8 mouse cellular contexts compared by ENCODE assay signal in genomic region chr11:82746138-82746537, GRCm38 (mm10). TPM values are rescaled to one million over a fixed set of nuclear protein-coding genes. Genes with fewer than 3 reads are reported as not detected.
A peak's percentile ranks its signal among the peaks of the same experiment; 100 is the strongest.
DNase-seq lines count a peak whose midpoint lies in the region; ATAC-seq and TF ChIP-seq lines count a peak whose summit lies in the region.

No protein-coding gene starts in this region.

- peak; percentile 73 for TF ChIP-seq CTCF in kidney, postnatal 0 days (IDR thresholded peaks at IDR 0.05; ENCODE audit: low read depth)

- no peak overlapping the region for H3K27ac ChIP-seq in forebrain, embryonic 11.5 days (ENCODE audit: low read depth, low read length)
- no peak overlapping the region for H3K27ac ChIP-seq in forebrain, embryonic 16.5 days (ENCODE audit: low read length)
- no peak overlapping the region for H3K27ac ChIP-seq in kidney, postnatal 0 days

- ATAC-seq in forebrain, embryonic 11.5 days (replicated peaks; ENCODE audit: low FRiP score), result no peak
- no peak for ATAC-seq in forebrain, embryonic 16.5 days
- ATAC-seq in kidney, postnatal 0 days (replicated peaks; ENCODE audit: low FRiP score, low read depth), result no peak
- peak; percentile 84 for ATAC-seq in monocyte, adult 5-6 weeks (replicated peaks; ENCODE audit: insufficient number of reproducible peaks, low FRiP score, low TSS enrichment, poor library complexity, severe bottlenecking)

- H3K4me3 ChIP-seq in forebrain, embryonic 11.5 days (ENCODE audit: low read depth, low read length), result no peak overlapping the region
- H3K4me3 ChIP-seq in forebrain, embryonic 16.5 days (replicated peaks; ENCODE audit: low read length), result no peak overlapping the region
- H3K4me3 ChIP-seq in kidney, postnatal 0 days (replicated peaks; ENCODE audit: low read depth, low read length), result no peak overlapping the region

- H3K27me3 ChIP-seq in forebrain, embryonic 11.5 days (ENCODE audit: control insufficient read depth, insufficient read depth, low read length), result no peaks in the 10 kb centered on the region
- no peaks in the 10 kb centered on the region for H3K27me3 ChIP-seq in forebrain, embryonic 16.5 days (replicated peaks; ENCODE audit: control insufficient read depth, insufficient read depth, low read length)
- H3K27me3 ChIP-seq in kidney, postnatal 0 days (ENCODE audit: insufficient read depth, low read length), result no peaks in the 10 kb centered on the region

- 34% methylated on average over 6 of the region's 6 CpGs for WGBS in forebrain, embryonic 11.5 days
- 31% methylated on average over 6 of the region's 6 CpGs for WGBS in forebrain, embryonic 16.5 days
- 42% methylated on average over 6 of the region's 6 CpGs for WGBS in kidney, postnatal 0 days

- peak; percentile 59 for DNase-seq in forebrain, embryonic 11.5 days (ENCODE audit: low spot score)
- DNase-seq in ovary, postnatal 14 days (ENCODE audit: low spot score), result peak; percentile 19
- DNase-seq in ovary, postnatal 10 days (ENCODE audit: low spot score), result no peak
- peak; percentile 55 for DNase-seq in c-Kit-positive CD71-positive TER-119-negative erythroid progenitor cells, embryonic 14.5 days (ENCODE audit: low read depth)
- peak; percentile 10 for DNase-seq in kidney, postnatal 0 days (ENCODE audit: low spot score)
- DNase-seq in cerebellum, adult 18-20 months, result no peak

- no peaks in the 10 kb centered on the region for H3K36me3 ChIP-seq in forebrain, embryonic 11.5 days (ENCODE audit: control insufficient read depth, insufficient read depth, low read length)
- no peaks in the 10 kb centered on the region for H3K36me3 ChIP-seq in forebrain, embryonic 16.5 days (ENCODE audit: control insufficient read depth, insufficient read depth)
- H3K36me3 ChIP-seq in kidney, postnatal 0 days (ENCODE audit: insufficient read depth, low read length), result no peaks in the 10 kb centered on the region

- H3K4me2 ChIP-seq in forebrain, embryonic 11.5 days (ENCODE audit: low read depth, low read length, severe bottlenecking), result no peak overlapping the region
- no peak overlapping the region for H3K4me2 ChIP-seq in forebrain, embryonic 16.5 days (ENCODE audit: low read length)
- no peak overlapping the region for H3K4me2 ChIP-seq in kidney, postnatal 0 days (ENCODE audit: low read length)

- H3K4me1 ChIP-seq in forebrain, embryonic 11.5 days (replicated peaks; ENCODE audit: control insufficient read depth, insufficient read depth, low read length), result no peaks in the 10 kb centered on the region
- no peaks in the 10 kb centered on the region for H3K4me1 ChIP-seq in forebrain, embryonic 16.5 days (replicated peaks; ENCODE audit: control insufficient read depth, insufficient read depth, low read length)
- H3K4me1 ChIP-seq in kidney, postnatal 0 days (replicated peaks; ENCODE audit: insufficient read depth, low read length), result no peaks in the 10 kb centered on the region

- no peak overlapping the region for H3K9ac ChIP-seq in forebrain, embryonic 11.5 days (ENCODE audit: low read length)
- no peak overlapping the region for H3K9ac ChIP-seq in forebrain, embryonic 16.5 days (replicated peaks; ENCODE audit: low read depth, low read length)
- H3K9ac ChIP-seq in kidney, postnatal 0 days (ENCODE audit: low read depth, low read length), result no peak overlapping the region

- no peaks in the 10 kb centered on the region for H3K9me3 ChIP-seq in forebrain, embryonic 11.5 days (ENCODE audit: control insufficient read depth, low read length)
- H3K9me3 ChIP-seq in forebrain, embryonic 16.5 days (ENCODE audit: control insufficient read depth, low read length), result no peaks in the 10 kb centered on the region
- H3K9me3 ChIP-seq in kidney, postnatal 0 days (replicated peaks; ENCODE audit: low read length), result no peaks in the 10 kb centered on the region

RNA-seq across cellular contexts. Expression of gene Cct6b, which starts 18.0 kb away (rescaled TPM):
- 0.33 and 0.60 TPM in 2 replicates for polyA plus RNA-seq in forebrain, embryonic 11.5 days (2014; fragmentation: Nextera tagmentation; extraction: Ambion mirVana)
- 0.30 and 0.39 TPM in 2 replicates for polyA plus RNA-seq in forebrain, embryonic 16.5 days (2015; fragmentation: Nextera tagmentation; extraction: Ambion mirVana)
- 0.42 and 0.46 TPM in 2 replicates for polyA plus RNA-seq in kidney, postnatal 0 days (2015; fragmentation: Nextera tagmentation; extraction: Ambion mirVana)
- total RNA-seq in monocyte, adult 5-6 weeks (2017), result 0.29 to 0.64 TPM in 2 of 3 replicates, not detected in the other

RNA-seq across cellular contexts. Expression of gene Zfp830, which starts 18.0 kb away (rescaled TPM):
- 36.3 and 38.6 TPM in 2 replicates for polyA plus RNA-seq in forebrain, embryonic 11.5 days (2014; fragmentation: Nextera tagmentation; extraction: Ambion mirVana)
- polyA plus RNA-seq in forebrain, embryonic 16.5 days (2015; fragmentation: Nextera tagmentation; extraction: Ambion mirVana), result 33.5 and 35.9 TPM in 2 replicates
- 35.6 and 38.1 TPM in 2 replicates for polyA plus RNA-seq in kidney, postnatal 0 days (2015; fragmentation: Nextera tagmentation; extraction: Ambion mirVana)
- total RNA-seq in monocyte, adult 5-6 weeks (2017), result 57.6 to 66.5 TPM (median 64.7 TPM) in 3 replicates

RNA-seq across cellular contexts. Expression of gene Lig3, which starts 34.8 kb away (rescaled TPM):
- 57.0 and 58.4 TPM in 2 replicates for polyA plus RNA-seq in forebrain, embryonic 11.5 days (2014; fragmentation: Nextera tagmentation; extraction: Ambion mirVana)
- polyA plus RNA-seq in forebrain, embryonic 16.5 days (2015; fragmentation: Nextera tagmentation; extraction: Ambion mirVana), result 33.4 and 34.0 TPM in 2 replicates
- 23.0 and 23.9 TPM in 2 replicates for polyA plus RNA-seq in kidney, postnatal 0 days (2015; fragmentation: Nextera tagmentation; extraction: Ambion mirVana)
- total RNA-seq in monocyte, adult 5-6 weeks (2017), result 18.8 to 33.3 TPM (median 29.5 TPM) in 3 replicates

Comparison
In these comparisons a context has a peak if more than half of its experiments do, and no peak if none do; other contexts are left out.
1. DNase-seq: peak in forebrain, embryonic 11.5 days (single experiment), ovary, postnatal 14 days (single experiment), c-Kit-positive CD71-positive TER-119-negative erythroid progenitor cells, embryonic 14.5 days (single experiment) and kidney, postnatal 0 days (single experiment); none in ovary, postnatal 10 days (single experiment) and cerebellum, adult 18-20 months (0 of 2).